Mouse (Mus musculus): Measurements from ENCODE around the gene Rfx8.

Rfx8 gene

GRCm38 (mm10) chr1:39641667-39642066, 79.1 kb downstream of the Rfx8 start:
- DNase-seq, result no peak

- DNase-seq, result no peak
Observed at GRCm38 (mm10) chr1:39637139-39637538, 83.7 kb downstream of the Rfx8 start.

- DNase-seq, result no peak
Observed at GRCm38 (mm10) chr1:39636660-39637059, 84.1 kb downstream of the Rfx8 start.

- no peak for DNase-seq
Observed at GRCm38 (mm10) chr1:39636196-39636595, 84.6 kb downstream of the Rfx8 start.

- no peak for DNase-seq
Observed at GRCm38 (mm10) chr1:39628606-39629005, 92.2 kb downstream of the Rfx8 start.

- DNase-seq, result no peak
Observed at GRCm38 (mm10) chr1:39625491-39625890, 95.3 kb downstream of the Rfx8 start.

GRCm38 (mm10) chr1:39623729-39624128, 97.1 kb downstream of the Rfx8 start:
- DNase-seq, result no peak

- DNase-seq, result no peak
Observed at GRCm38 (mm10) chr1:39623106-39623505, 97.7 kb downstream of the Rfx8 start.

GRCm38 (mm10) chr1:39618524-39618923, 102.3 kb downstream of the Rfx8 start:
- no peak for DNase-seq

GRCm38 (mm10) chr1:39615526-39615925, 105.3 kb downstream of the Rfx8 start:
- no peak for DNase-seq
